In the genomic region with DNA sequence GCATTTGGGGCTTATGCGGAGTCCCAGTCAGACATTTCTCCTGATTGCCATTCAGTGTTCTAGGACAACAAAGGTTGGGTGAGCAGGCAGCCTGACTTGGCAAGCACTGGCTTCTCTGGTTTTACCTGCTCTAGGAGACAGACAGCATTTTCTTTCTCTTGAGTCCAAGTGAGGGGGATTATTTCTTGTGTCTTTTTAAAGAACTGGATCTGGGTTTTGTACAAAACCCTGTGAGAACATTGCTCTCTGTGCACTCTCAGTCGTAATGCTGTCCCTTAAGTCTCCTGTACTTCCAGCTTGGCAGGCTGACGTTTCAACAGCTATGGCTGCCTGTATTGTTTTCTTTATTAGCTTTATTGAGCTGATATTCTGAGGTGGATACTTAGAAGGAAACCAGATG, we compare ENCODE assay signal across 12 mouse cellular contexts.
"Had no signal": no experiment of that assay in that cellular context is flagged by ENCODE, and none has a peak within 500 bp of the region (broad histone marks: within the 10 kb centered on the region; RNA-seq: fewer than 3 reads in every experiment).

No protein-coding gene starts in this region.

- H3K27me3 ChIP-seq: liver, embryonic 12.5 days; liver, embryonic 15.5 days; lung, embryonic 15.5 days; midbrain, embryonic 12.5 days; midbrain, embryonic 15.5 days had no signal

- H3K9me3 ChIP-seq: liver, embryonic 12.5 days; liver, embryonic 15.5 days; lung, embryonic 15.5 days; midbrain, embryonic 12.5 days; midbrain, embryonic 15.5 days had no signal

- DNase-seq: kidney, adult 18-20 months; layer of hippocampus, postnatal 36 days; right cerebral cortex, postnatal 4 days had no signal

- H3K4me1 ChIP-seq: lung, embryonic 15.5 days; midbrain, embryonic 12.5 days; midbrain, embryonic 15.5 days had no signal

- H3K36me3 ChIP-seq: midbrain, embryonic 12.5 days had no signal

- ATAC-seq: liver, embryonic 12.5 days had no signal

- H3K9ac ChIP-seq: liver, embryonic 12.5 days; liver, embryonic 15.5 days; lung, embryonic 15.5 days; midbrain, embryonic 12.5 days; midbrain, embryonic 15.5 days had no signal

- H3K4me2 ChIP-seq: liver, embryonic 12.5 days; liver, embryonic 15.5 days; lung, embryonic 15.5 days; midbrain, embryonic 12.5 days; midbrain, embryonic 15.5 days had no signal

- H3K4me3 ChIP-seq: layer of hippocampus, adult 2 months; left cerebral cortex, adult 2 months; liver, embryonic 12.5 days; liver, embryonic 15.5 days; lung, embryonic 15.5 days; midbrain, embryonic 12.5 days; midbrain, embryonic 15.5 days; myocyte had no signal

- H3K27ac ChIP-seq: kidney, postnatal 0 days; layer of hippocampus, adult 2 months; left cerebral cortex, adult 2 months; liver, embryonic 12.5 days; liver, embryonic 15.5 days; lung, embryonic 15.5 days; midbrain, embryonic 12.5 days; midbrain, embryonic 15.5 days had no signal
